Comparison of ENCODE assay signal across 7 mouse cellular contexts in the genomic region with DNA sequence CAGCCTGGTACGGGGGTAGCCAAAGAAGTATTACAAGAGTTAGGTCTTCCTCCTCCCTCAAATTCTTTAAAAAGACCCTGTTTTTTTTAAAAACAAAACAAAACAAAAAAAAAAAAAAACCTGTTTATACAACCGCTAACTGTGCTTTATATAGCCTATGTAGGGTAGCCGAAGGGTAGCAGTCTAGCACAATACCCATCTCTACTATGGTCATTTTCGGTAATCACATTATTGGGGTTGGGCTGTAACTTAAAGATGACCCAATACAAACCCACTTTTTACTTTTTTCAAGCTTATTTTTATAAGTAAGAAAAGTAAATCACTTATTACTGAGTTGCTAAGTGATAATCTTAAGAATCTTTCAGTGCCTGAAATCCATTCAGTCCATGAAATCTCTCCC. TPM values are rescaled to one million over a fixed set of nuclear protein-coding genes. Genes with fewer than 3 reads are reported as not detected.
DNase-seq lines count a peak whose midpoint lies in the region; ATAC-seq and TF ChIP-seq lines count a peak whose summit lies in the region.

No protein-coding gene starts in this region.

- no peak for ATAC-seq in lung, embryonic 15.5 days (ENCODE audit: borderline replicate concordance, extremely low read depth, low FRiP score, low TSS enrichment)
- no peak for ATAC-seq in forebrain, embryonic 12.5 days (ENCODE audit: low FRiP score)
- ATAC-seq in limb, embryonic 14.5 days (ENCODE audit: low FRiP score, low read depth), result no peak
- ATAC-seq in stomach, embryonic 15.5 days (ENCODE audit: insufficient read depth, low FRiP score, low read depth), result no peak

- peaks cover 11% of the 10 kb centered on the region for H3K4me1 ChIP-seq in lung, embryonic 15.5 days
- H3K4me1 ChIP-seq in forebrain, embryonic 12.5 days, result peaks cover 8% of the 10 kb centered on the region
- no peaks in the 10 kb centered on the region for H3K4me1 ChIP-seq in limb, embryonic 14.5 days (ENCODE audit: control insufficient read depth, insufficient read depth, low read length)
- peaks cover 4% of the 10 kb centered on the region; the same call in 1 of the 2 replicates for H3K4me1 ChIP-seq in stomach, embryonic 15.5 days

- no peaks in the 10 kb centered on the region for H3K9me3 ChIP-seq in lung, embryonic 15.5 days
- no peaks in the 10 kb centered on the region for H3K9me3 ChIP-seq in forebrain, embryonic 12.5 days
- H3K9me3 ChIP-seq in limb, embryonic 14.5 days (ENCODE audit: control insufficient read depth, low read length), result no peaks in the 10 kb centered on the region
- H3K9me3 ChIP-seq in stomach, embryonic 15.5 days, result no peaks in the 10 kb centered on the region

- no peaks in the 10 kb centered on the region for H3K36me3 ChIP-seq in lung, embryonic 15.5 days
- no peaks in the 10 kb centered on the region for H3K36me3 ChIP-seq in forebrain, embryonic 12.5 days (replicated peaks)
- no peaks in the 10 kb centered on the region for H3K36me3 ChIP-seq in limb, embryonic 14.5 days (ENCODE audit: control insufficient read depth, insufficient read depth, low read length)
- H3K36me3 ChIP-seq in stomach, embryonic 15.5 days, result no peaks in the 10 kb centered on the region

- H3K27me3 ChIP-seq in lung, embryonic 15.5 days, result no peaks in the 10 kb centered on the region
- H3K27me3 ChIP-seq in forebrain, embryonic 12.5 days, result no peaks in the 10 kb centered on the region
- H3K27me3 ChIP-seq in limb, embryonic 14.5 days (ENCODE audit: control insufficient read depth, insufficient read depth, low read length), result no peaks in the 10 kb centered on the region
- H3K27me3 ChIP-seq in stomach, embryonic 15.5 days (replicated peaks), result no peaks in the 10 kb centered on the region

- H3K4me3 ChIP-seq in lung, embryonic 15.5 days, result peak overlapping the region; percentile 48
- H3K4me3 ChIP-seq in forebrain, embryonic 12.5 days (replicated peaks), result peak overlapping the region; percentile 73
- peak overlapping the region; percentile 76 for H3K4me3 ChIP-seq in limb, embryonic 14.5 days (replicated peaks; ENCODE audit: low read length)
- peak overlapping the region; percentile 89 for H3K4me3 ChIP-seq in stomach, embryonic 15.5 days (replicated peaks)

- TF ChIP-seq POLR2A in limb, embryonic 14.5 days (IDR thresholded peaks at IDR 0.05; ENCODE audit: borderline replicate concordance, extremely low read depth, insufficient read depth, insufficient read length), result no peak

- DNase-seq in lung, adult 18-20 months, result no peak
- no peak for DNase-seq in limb, embryonic 14.5 days (ENCODE audit: low spot score)
- no peak for DNase-seq in embryo, embryonic 10.5 days (ENCODE audit: low spot score)
- no peak for DNase-seq in left cerebral cortex, postnatal 10 days (ENCODE audit: extremely low spot score in 1 of 2, low spot score in 2 of 2)

- WGBS in lung, embryonic 15.5 days, result 44% methylated on average over 4 of the region's 4 CpGs
- WGBS in forebrain, embryonic 12.5 days, result 45% methylated on average over 4 of the region's 4 CpGs
- WGBS in limb, embryonic 14.5 days, result 64% methylated on average over 4 of the region's 4 CpGs
- 53% methylated on average over 4 of the region's 4 CpGs for WGBS in stomach, embryonic 15.5 days

- intact Hi-C loops in left cerebral cortex, postnatal 10 days (cut with DNase I), result no loop called here

- H3K4me2 ChIP-seq in lung, embryonic 15.5 days, result peak overlapping the region; percentile 65
- H3K4me2 ChIP-seq in forebrain, embryonic 12.5 days, result peak overlapping the region; percentile 66
- peak overlapping the region; percentile 59 for H3K4me2 ChIP-seq in limb, embryonic 14.5 days (replicated peaks; ENCODE audit: low read depth, low read length, severe bottlenecking)
- H3K4me2 ChIP-seq in stomach, embryonic 15.5 days, result peak overlapping the region; percentile 79

- H3K27ac ChIP-seq in lung, embryonic 15.5 days, result no peak overlapping the region
- no peak overlapping the region for H3K27ac ChIP-seq in forebrain, embryonic 12.5 days
- no peak overlapping the region for H3K27ac ChIP-seq in limb, embryonic 14.5 days (replicated peaks; ENCODE audit: low read depth, low read length)
- no peak overlapping the region for H3K27ac ChIP-seq in stomach, embryonic 15.5 days

- no peak overlapping the region; the same call in 1 of the 2 replicates for H3K9ac ChIP-seq in lung, embryonic 15.5 days
- H3K9ac ChIP-seq in forebrain, embryonic 12.5 days, result peak overlapping the region; percentile 84; the same call in 1 of the 2 replicates
- H3K9ac ChIP-seq in limb, embryonic 14.5 days (ENCODE audit: low read depth, low read length, severe bottlenecking), result peak overlapping the region; percentile 75
- no peak overlapping the region for H3K9ac ChIP-seq in stomach, embryonic 15.5 days

RNA-seq across cellular contexts. Expression of a gene that starts 0.7 kb away (rescaled TPM):
- 18.9 and 22.4 TPM in 2 replicates for polyA plus RNA-seq in lung, embryonic 15.5 days (2015; fragmentation: Nextera tagmentation; extraction: Ambion mirVana)
- polyA plus RNA-seq in forebrain, embryonic 12.5 days (2016; fragmentation: Nextera tagmentation; extraction: Ambion mirVana), result 28.9 and 30.8 TPM in 2 replicates
- polyA plus RNA-seq in limb, embryonic 14.5 days (2012; rRNA removed), result 18.0 and 20.6 TPM in 2 replicates
- polyA plus RNA-seq in limb, embryonic 14.5 days (2014; fragmentation: Nextera tagmentation; extraction: Ambion mirVana), result 20.8 and 21.2 TPM in 2 replicates
- 15.8 and 18.6 TPM in 2 replicates for polyA plus RNA-seq in stomach, embryonic 15.5 days (2015; fragmentation: Nextera tagmentation; extraction: Ambion mirVana)
- total RNA-seq in left cerebral cortex, postnatal 10 days (2021), result 1 to 10 TPM; 7.5 to 8.0 TPM

Comparison
In these comparisons a context has a peak if more than half of its experiments do, and no peak if none do; other contexts are left out.
1. H3K9ac ChIP-seq: peak in forebrain, embryonic 12.5 days (single experiment) and limb, embryonic 14.5 days (single experiment); none in lung, embryonic 15.5 days (single experiment) and stomach, embryonic 15.5 days (single experiment).
2. Peak in every context shown above with its lines, with median percentiles within 50 percentile points of each other: H3K4me2 ChIP-seq and H3K4me3 ChIP-seq.